Mouse (Mus musculus): Measurements from ENCODE around the gene Spata20. TPM values are rescaled to one million over a fixed set of nuclear protein-coding genes. Genes with fewer than 3 reads are reported as not detected.
A peak's percentile ranks its signal among the peaks of the same experiment; 100 is the strongest.

The Spata20 gene
- polyA plus RNA-seq, 1 experiment from 2014 or later, result 0.31 TPM

DNA sequence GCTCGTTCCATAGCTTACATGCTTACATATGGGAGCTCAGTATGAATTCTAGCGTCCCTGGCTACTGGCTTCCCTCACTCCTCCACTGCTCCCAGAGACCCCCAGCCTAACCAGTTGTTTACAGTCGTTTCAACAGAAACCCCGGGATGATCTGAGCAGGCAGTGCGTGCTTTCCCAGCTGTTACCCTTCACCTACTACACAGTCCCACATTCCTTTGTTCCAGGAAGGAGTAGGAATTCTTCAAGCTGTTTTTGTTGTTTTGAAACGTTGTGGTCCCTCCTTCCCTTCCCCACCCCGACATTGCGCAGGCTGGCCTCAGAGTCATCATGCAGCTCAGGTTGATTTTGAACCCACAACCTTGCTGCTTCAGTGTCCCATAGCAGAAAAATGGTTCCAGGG lies 14.4 kb upstream of the Spata20 start:
- no peak overlapping the region for H3K9ac ChIP-seq (ENCODE audit: low read depth, low read length)

DNA sequence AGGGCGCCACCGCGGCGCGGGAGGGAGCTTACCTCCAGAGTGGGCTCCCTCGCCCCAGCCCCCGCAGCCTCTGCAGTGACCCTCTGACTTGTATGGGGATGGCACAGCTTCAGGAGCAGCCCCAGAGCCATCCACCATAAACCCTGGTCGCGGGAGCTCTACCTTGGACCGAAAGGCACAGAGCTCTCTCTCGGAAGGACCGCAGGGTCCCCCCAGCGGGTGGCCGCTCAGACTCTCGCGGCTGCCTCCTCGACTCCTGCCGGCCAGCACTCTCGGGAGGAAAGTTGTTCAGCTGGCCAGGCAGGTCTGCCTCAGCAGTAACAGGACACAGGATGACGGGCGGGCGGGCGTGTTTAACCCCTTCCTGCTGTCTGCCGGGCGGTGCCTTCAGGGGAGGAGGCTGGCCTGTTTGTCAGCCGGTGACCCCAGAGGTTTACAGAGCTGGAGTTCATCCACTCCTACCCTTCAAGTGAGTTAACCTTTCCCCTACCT lies 13.7 kb upstream of the Spata20 start, which contains the start of gene Epn3:
Epn3 (minus strand) TSS at position 314 of the 492 bp plus-strand sequence.
- Histone ChIP-seq H3K9me3 (ENCODE audit: control insufficient read depth, low read length) (no peaks in the 10 kb centered on the region), H3K36me3 (ENCODE audit: control insufficient read depth, insufficient read depth, low read length) (no peaks in the 10 kb centered on the region), H3K4me1 (ENCODE audit: control insufficient read depth, insufficient read depth, low read length) (peaks cover 40% of the 10 kb centered on the region), H3K27me3 (replicated peaks; ENCODE audit: control insufficient read depth, insufficient read depth, low read length) (no peaks in the 10 kb centered on the region; the same call in 1 of the 2 replicates), H3K9ac (ENCODE audit: low read depth, low read length) (peak within 1 kb of the TSS; percentile 63), H3K4me2 (ENCODE audit: low read depth, low read length) (peak within 1 kb of the TSS; percentile 80), H3K27ac (replicated peaks; ENCODE audit: low read depth, low read length) (peak within 1 kb of the TSS; percentile 75), H3K4me3 (ENCODE audit: low read depth, low read length) (peak within 1 kb of the TSS; percentile 42)
- ATAC-seq (ENCODE audit: low read depth) (peak; percentile 55), DNase-seq (ENCODE audit: low spot score) (peak; percentile 62)
- WGBS, result 0% methylated on average over 20 of the region's 26 CpGs

More for the DNA sequence above, 14.4 kb upstream of the Spata20 start:
- H3K4me2 ChIP-seq (ENCODE audit: low read depth, low read length), result peak overlapping the region; percentile 80
- no peaks in the 10 kb centered on the region for H3K36me3 ChIP-seq (ENCODE audit: control insufficient read depth, insufficient read depth, low read length)
- no peaks in the 10 kb centered on the region; the same call in 1 of the 2 replicates for H3K27me3 ChIP-seq (replicated peaks; ENCODE audit: control insufficient read depth, insufficient read depth, low read length)
- no peaks in the 10 kb centered on the region for H3K9me3 ChIP-seq (ENCODE audit: control insufficient read depth, low read length)
- 21% methylated on average over 8 of the region's 8 CpGs for WGBS
- DNase-seq (ENCODE audit: low spot score) (no peak), ATAC-seq (ENCODE audit: low read depth) (0 out of 2 replicates have a peak, but pooled peaks have one; percentile 3)
- H3K4me3 ChIP-seq (ENCODE audit: low read depth, low read length), result peak overlapping the region; percentile 42
- H3K4me1 ChIP-seq (ENCODE audit: control insufficient read depth, insufficient read depth, low read length), result peaks cover 40% of the 10 kb centered on the region
- no peak overlapping the region; the same call in 1 of the 2 replicates for H3K27ac ChIP-seq (replicated peaks; ENCODE audit: low read depth, low read length)

DNA sequence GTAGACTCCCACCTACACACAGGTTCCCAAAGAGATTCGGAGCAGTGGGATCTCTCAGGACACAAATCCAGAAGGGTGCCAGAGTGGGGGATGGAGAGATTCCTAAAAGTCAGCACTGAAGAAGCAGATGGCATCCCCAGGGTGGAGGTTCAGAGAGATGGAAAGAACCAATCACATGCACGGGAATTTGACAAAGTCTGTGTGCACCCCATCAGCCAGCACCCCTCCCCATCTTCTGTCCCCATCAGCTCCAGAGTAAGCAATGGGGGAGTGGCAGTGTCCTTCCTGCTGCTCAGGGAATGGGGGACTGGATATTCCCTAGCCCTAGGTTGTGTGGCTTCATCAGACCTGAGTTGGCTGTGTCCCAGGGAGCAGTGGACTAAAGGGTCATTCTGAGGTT lies 13.1 kb upstream of the Spata20 start:
- ATAC-seq (ENCODE audit: low read depth), result 0 out of 2 replicates have a peak, but pooled peaks have one; percentile 9
- WGBS, result 0% methylated on average over 2 of the region's 2 CpGs
- H3K36me3 ChIP-seq (ENCODE audit: control insufficient read depth, insufficient read depth, low read length), result no peaks in the 10 kb centered on the region
- DNase-seq (ENCODE audit: low spot score), result no peak
- peak overlapping the region; percentile 63; the same call in 1 of the 2 replicates for H3K9ac ChIP-seq (ENCODE audit: low read depth, low read length)
- H3K4me3 ChIP-seq (ENCODE audit: low read depth, low read length), result peak overlapping the region; percentile 42
- peak overlapping the region; percentile 80 for H3K4me2 ChIP-seq (ENCODE audit: low read depth, low read length)
- H3K4me1 ChIP-seq (ENCODE audit: control insufficient read depth, insufficient read depth, low read length), result peaks cover 40% of the 10 kb centered on the region
- peak overlapping the region; percentile 54; the same call in 1 of the 2 replicates for H3K27ac ChIP-seq (replicated peaks; ENCODE audit: low read depth, low read length)
- H3K9me3 ChIP-seq (ENCODE audit: control insufficient read depth, low read length), result no peaks in the 10 kb centered on the region
- no peaks in the 10 kb centered on the region; the same call in 1 of the 2 replicates for H3K27me3 ChIP-seq (replicated peaks; ENCODE audit: control insufficient read depth, insufficient read depth, low read length)

DNA sequence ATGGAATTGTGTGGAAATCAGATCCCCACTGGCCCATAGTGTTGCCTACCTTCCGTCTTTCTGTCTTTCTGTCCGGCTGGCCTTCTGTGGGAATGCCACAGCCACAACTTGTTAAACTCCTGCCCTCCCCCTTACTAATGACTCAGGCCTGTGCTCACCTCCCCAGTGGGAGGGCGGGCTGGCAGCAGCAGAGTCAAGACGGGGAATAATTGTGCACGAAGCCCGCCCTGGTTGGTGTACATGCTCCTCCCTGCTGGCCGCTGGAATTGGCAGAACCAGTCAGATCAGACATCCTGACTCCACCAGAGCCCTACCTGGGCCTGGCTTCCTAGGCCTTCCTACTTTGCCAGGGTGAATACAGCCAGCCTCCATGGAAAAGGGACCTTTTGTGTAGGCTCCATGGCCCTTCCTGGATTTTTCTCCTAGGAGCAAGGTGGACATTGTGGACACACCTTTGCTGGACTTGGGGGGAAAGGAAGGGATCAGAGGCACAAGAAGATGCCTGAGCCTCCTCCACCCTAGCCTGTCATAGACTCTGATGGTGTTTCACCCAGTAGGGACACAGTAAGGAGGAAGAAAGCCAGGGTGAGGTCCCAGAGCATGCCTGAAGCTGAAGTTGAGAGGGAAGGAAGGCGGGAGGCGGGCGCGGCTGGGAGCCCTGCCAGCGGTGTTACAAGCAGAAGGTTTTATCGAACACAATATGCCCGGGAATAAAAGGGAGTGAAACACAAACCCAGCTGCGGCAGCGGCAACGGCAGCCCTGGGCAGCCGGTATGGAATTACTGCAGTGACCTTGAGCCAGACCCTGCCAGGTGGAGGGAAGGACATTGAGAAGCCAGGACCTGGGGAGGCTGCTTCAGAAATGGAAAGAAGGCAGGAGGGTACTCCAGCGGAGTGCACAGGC lies 12.4 kb upstream of the Spata20 start:
- no peaks in the 10 kb centered on the region; the same call in 1 of the 2 replicates for H3K27me3 ChIP-seq (replicated peaks; ENCODE audit: control insufficient read depth, insufficient read depth, low read length)
- H3K27ac ChIP-seq (replicated peaks; ENCODE audit: low read depth, low read length), result peak overlapping the region; percentile 75
- peak overlapping the region; percentile 80 for H3K4me2 ChIP-seq (ENCODE audit: low read depth, low read length)
- peaks cover 40% of the 10 kb centered on the region for H3K4me1 ChIP-seq (ENCODE audit: control insufficient read depth, insufficient read depth, low read length)
- ATAC-seq (ENCODE audit: low read depth) (peak; percentile 61), DNase-seq (ENCODE audit: low spot score) (peak; percentile 75)
- H3K9me3 ChIP-seq (ENCODE audit: control insufficient read depth, low read length), result no peaks in the 10 kb centered on the region
- no peaks in the 10 kb centered on the region for H3K36me3 ChIP-seq (ENCODE audit: control insufficient read depth, insufficient read depth, low read length)
- WGBS, result 15% methylated on average over 19 of the region's 19 CpGs
- H3K4me3 ChIP-seq (ENCODE audit: low read depth, low read length), result peak overlapping the region; percentile 42
- H3K9ac ChIP-seq (ENCODE audit: low read depth, low read length), result peak overlapping the region; percentile 15; the same call in 1 of the 2 replicates

DNA sequence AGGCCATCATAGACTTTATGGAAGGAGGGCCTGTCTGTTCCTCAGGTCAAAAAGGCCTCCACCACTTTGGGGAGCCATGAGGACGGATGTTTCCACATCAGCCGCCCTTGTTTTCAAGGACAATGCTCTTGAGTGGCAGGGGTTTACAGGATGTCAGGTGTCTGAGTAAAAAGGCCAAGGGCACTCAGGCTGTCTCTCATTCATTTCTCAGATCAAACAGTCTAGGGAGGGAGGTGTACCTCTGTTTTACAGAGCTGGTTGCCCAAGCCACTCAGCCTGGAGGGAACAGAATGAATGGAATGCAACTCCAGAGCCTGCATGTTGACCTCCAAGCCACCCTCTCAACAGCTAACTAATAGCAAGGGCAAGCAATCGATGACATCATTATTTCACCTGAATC lies 9.4 kb upstream of the Spata20 start:
- Histone ChIP-seq H3K27me3 (replicated peaks; ENCODE audit: control insufficient read depth, insufficient read depth, low read length) (no peaks in the 10 kb centered on the region; the same call in 1 of the 2 replicates), H3K4me2 (ENCODE audit: low read depth, low read length) (no peak overlapping the region), H3K36me3 (ENCODE audit: control insufficient read depth, insufficient read depth, low read length) (no peaks in the 10 kb centered on the region), H3K9ac (ENCODE audit: low read depth, low read length) (no peak overlapping the region), H3K27ac (replicated peaks; ENCODE audit: low read depth, low read length) (no peak overlapping the region), H3K4me3 (ENCODE audit: low read depth, low read length) (no peak overlapping the region), H3K9me3 (ENCODE audit: control insufficient read depth, low read length) (no peaks in the 10 kb centered on the region), H3K4me1 (ENCODE audit: control insufficient read depth, insufficient read depth, low read length) (peaks cover 28% of the 10 kb centered on the region)
- DNase-seq (ENCODE audit: low spot score) (no peak), ATAC-seq (ENCODE audit: low read depth) (no peak)
- WGBS, result 64% methylated on average over 3 of the region's 3 CpGs

DNA sequence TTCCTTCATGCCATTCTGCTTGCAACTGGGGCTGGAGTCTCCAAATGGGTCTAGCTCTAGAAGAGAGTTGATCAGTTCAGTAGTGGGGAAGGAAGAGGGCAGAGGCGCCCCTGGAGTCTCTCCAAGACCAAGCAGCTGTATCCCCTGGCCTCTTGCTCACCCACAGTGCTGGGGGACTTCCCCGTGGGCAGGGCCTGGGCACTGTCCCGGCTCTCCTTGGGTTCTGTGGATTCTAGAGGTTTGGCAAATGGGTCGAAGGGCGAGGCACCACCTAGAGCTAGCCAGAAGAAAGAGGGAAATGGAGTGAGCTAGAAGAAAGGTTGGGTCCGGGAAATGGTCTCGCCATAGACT lies 5.7 kb upstream of the Spata20 start:
- peak overlapping the region; percentile 72; the same call in 1 of the 2 replicates for H3K9ac ChIP-seq (ENCODE audit: low read depth, low read length)
- ATAC-seq (ENCODE audit: low read depth), result no peak

DNA sequence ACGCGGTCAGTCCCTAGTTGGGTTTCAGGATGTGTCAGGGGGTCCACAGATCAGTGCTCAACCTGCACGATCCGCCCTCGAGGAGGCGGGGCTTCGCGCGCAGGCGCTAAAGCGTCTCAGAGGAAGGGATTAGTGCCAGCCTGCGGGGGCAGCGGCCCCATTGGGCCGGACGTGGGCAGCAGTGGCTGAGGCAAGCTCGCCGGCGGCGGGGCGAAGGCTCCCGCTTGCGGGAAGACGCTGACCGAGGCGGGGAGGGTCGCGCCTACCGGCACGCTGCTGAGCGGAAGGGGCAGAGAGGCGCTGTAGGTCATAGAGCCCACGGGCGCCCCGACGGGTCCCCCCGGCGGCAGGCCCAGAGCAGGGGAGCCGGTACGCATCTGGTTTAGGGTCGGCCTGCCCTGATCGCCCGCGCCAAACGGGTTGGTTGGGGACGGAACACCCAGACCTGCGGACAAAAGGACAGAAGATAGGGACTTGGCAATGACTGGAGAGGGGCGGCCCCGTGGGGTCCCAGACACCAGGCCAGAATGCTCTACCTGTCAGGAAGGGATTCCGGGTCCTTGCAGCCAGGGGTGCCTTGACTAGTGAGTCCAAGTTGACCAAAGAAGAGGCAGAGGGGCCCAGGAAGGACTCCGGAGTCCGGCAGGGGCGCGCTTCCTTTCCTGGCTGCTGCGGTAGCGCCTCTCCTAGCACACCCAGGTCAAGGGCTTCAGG lies 5.2 kb upstream of the Spata20 start:
- Histone ChIP-seq H3K4me1 (ENCODE audit: control insufficient read depth, insufficient read depth, low read length) (no peaks in the 10 kb centered on the region), H3K27ac (replicated peaks; ENCODE audit: low read depth, low read length) (no peak overlapping the region), H3K27me3 (replicated peaks; ENCODE audit: control insufficient read depth, insufficient read depth, low read length) (no peaks in the 10 kb centered on the region; the same call in 1 of the 2 replicates), H3K9me3 (ENCODE audit: control insufficient read depth, low read length) (no peaks in the 10 kb centered on the region), H3K36me3 (ENCODE audit: control insufficient read depth, insufficient read depth, low read length) (no peaks in the 10 kb centered on the region), H3K4me3 (ENCODE audit: low read depth, low read length) (peak overlapping the region; percentile 54), H3K4me2 (ENCODE audit: low read depth, low read length) (peak overlapping the region; percentile 78), H3K9ac (ENCODE audit: low read depth, low read length) (peak overlapping the region; percentile 72)
- WGBS, result 14% methylated on average over 33 of the region's 55 CpGs
- DNase-seq (ENCODE audit: low spot score), result peak; percentile 73
- ATAC-seq (ENCODE audit: low read depth), result peak; percentile 68

More for the DNA sequence above, 5.7 kb upstream of the Spata20 start:
- Histone ChIP-seq H3K9me3 (ENCODE audit: control insufficient read depth, low read length) (no peaks in the 10 kb centered on the region), H3K4me2 (ENCODE audit: low read depth, low read length) (peak overlapping the region; percentile 78), H3K36me3 (ENCODE audit: control insufficient read depth, insufficient read depth, low read length) (no peaks in the 10 kb centered on the region), H3K27ac (replicated peaks; ENCODE audit: low read depth, low read length) (no peak overlapping the region), H3K4me1 (ENCODE audit: control insufficient read depth, insufficient read depth, low read length) (no peaks in the 10 kb centered on the region), H3K4me3 (ENCODE audit: low read depth, low read length) (peak overlapping the region; percentile 54; the same call in 1 of the 2 replicates), H3K27me3 (replicated peaks; ENCODE audit: control insufficient read depth, insufficient read depth, low read length) (no peaks in the 10 kb centered on the region; the same call in 1 of the 2 replicates)
- 69% methylated on average over 7 of the region's 7 CpGs for WGBS
- DNase-seq (ENCODE audit: low spot score), result no peak

DNA sequence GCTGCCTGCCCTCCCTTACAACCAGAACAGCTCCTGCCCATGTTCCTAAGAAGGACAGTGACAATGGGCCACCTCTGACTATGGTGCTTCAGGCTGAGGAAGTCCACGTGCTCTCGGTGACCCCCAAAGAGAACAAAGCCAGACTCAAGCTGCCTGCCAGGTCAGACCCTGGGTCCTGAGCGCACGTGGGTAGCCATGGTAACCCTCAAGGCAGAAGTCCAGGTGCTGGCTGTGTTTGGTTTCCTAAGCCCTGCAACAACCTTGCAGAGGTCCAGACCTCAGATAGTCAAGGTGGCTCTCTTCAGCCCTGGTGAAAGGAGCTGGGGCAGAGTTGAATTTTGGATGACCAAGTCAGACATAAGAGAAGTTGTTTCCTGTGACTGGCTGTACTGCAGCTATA lies 3.8 kb upstream of the Spata20 start:
- no peak overlapping the region for H3K27ac ChIP-seq (replicated peaks; ENCODE audit: low read depth, low read length)
- no peaks in the 10 kb centered on the region for H3K36me3 ChIP-seq (ENCODE audit: control insufficient read depth, insufficient read depth, low read length)
- H3K27me3 ChIP-seq (replicated peaks; ENCODE audit: control insufficient read depth, insufficient read depth, low read length), result peaks cover 7% of the 10 kb centered on the region; the same call in 1 of the 2 replicates
- no peak overlapping the region for H3K4me3 ChIP-seq (ENCODE audit: low read depth, low read length)
- ATAC-seq (ENCODE audit: low read depth), result no peak
- no peak overlapping the region for H3K4me2 ChIP-seq (ENCODE audit: low read depth, low read length)
- H3K9ac ChIP-seq (ENCODE audit: low read depth, low read length), result no peak overlapping the region
- no peak for DNase-seq (ENCODE audit: low spot score)
- H3K4me1 ChIP-seq (ENCODE audit: control insufficient read depth, insufficient read depth, low read length), result no peaks in the 10 kb centered on the region
- no peaks in the 10 kb centered on the region for H3K9me3 ChIP-seq (ENCODE audit: control insufficient read depth, low read length)
- WGBS, result 26% methylated on average over 4 of the region's 4 CpGs

Measured in embryonic facial prominence, embryonic 14.5 days (tissue).